Mouse (Mus musculus): ENCODE results near the gene Myo1e. TPM values are rescaled to one million over a fixed set of nuclear protein-coding genes. Genes with fewer than 3 reads are reported as not detected.

Myo1e gene
- total and polyA plus RNA-seq, 3 experiments: 4.2 to 29.3 (median 23.4) TPM

DNA sequence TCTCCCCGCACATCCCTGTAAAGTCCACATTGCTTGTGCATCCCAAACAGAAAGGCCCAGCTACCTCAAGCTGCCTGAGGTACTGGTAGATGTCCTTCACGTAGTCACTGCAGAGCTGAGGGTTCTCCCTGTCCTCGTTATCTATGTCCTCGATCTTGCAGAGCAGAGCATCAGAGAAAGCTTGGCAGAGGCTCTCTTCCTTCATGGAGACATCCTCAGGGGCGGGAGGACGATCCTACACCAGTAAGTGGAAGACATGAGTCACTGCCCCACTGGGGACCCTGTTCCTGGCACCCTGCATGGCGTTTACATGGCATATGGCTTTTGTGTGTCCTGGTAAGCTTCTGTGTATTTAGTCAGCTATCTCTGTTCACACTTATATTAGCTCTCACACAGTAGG, 205.9 kb downstream of the Myo1e start:
- DNase-seq: no peak

DNA sequence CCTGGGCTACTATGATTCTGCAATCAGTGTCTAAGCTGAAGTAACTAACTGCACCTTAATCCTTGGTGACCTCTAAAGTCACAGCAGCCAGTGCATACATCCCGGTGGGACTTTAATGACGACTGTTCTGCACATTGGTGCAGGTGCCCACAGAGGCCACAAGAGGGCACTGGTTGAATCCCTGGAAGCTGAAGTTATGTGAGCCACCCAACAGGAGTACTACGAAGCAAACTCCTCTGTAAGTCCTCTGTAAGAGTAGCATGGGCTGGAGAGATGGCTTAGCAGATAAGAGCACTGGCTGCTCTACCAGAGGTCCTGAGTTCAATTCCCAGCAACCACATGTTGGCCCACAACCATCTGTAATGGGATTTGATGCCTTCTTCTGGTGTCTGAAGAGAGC, 209.3 kb downstream of the Myo1e start:
- no peak for DNase-seq

DNA sequence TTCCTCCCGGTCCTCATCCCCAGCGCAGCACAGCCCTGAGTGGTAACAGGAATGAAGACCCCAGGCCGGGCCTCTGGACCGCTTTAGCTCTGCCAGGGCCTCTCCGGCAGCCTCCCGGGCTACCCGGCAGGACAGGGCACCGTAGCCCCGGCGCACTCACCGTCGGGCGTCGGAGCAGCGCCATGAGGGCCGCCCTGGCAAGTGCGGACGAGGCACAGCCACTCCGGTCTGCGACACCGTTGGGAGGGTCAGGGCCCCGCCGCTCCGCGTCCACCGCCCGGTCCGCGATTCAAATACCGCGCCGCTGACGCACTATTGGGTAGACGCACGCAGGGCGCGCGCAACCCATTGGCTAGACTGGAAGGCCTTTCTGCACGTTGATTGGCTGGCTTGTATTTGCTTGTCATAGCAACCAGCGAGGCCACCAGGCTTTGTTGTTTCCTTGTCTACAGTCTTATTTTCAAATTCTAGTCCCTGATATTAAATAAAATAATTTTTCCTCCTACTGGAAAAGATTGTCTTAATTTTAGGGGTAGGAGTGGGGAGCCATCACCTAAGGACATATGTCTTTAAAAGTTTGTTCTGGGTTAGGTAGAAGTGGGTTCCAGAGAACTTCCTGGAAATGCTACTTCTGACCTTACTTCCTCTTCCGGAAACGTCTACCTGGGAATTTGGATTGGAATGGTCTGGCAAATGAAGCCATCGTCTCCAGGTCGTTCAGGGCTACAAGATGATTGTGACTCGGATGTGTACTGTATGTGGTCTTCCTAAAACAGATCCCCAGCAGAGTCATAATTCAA, 214.3 kb downstream of the Myo1e start, which contains the start of gene Ccnb2:
Gene Ccnb2, minus strand, starts transcription at position 291 of the 800 bp plus-strand sequence.
- peak; percentile 91 for DNase-seq

- DNase-seq: peak; percentile 32
These were observed 215.5 kb downstream of the Myo1e start for GRCm38 (mm10) chr9:70422661-70423060.

- no peak for DNase-seq
These were observed 232.8 kb downstream of the Myo1e start for GRCm38 (mm10) chr9:70439959-70440358.

DNA sequence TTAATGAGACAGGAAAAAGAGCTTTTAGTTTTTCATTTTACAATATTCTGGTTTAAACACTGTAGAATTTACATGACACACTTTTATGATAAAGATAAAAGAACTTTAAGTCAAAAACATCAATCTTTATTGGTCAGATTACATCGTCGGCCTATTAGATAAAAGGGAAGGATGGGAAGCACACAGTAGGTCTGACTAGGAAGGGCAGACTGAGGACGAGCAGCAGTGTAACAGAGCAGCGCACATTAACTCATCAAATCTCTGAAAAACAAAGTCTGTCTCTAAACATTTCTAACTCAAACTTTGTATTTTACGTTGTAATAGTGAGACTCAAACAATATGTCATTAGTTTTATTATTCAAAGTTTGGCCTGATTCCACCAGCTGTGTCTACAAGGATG, 241.9 kb downstream of the Myo1e start:
- DNase-seq: no peak

Small RNA genes lying within 50 kb of the gene (microRNA-seq; reads per million reads assigned to microRNA genes)
- 0 reads per million in 2 experiments for gene Mir5626

Other genes with a start within 250 kb of the Myo1e start
- gene Bnip2, start 217.9 kb upstream of the Myo1e start, total RNA-seq (2021): 100 to 1,000 TPM in 1 of 2 experiments, 10 to 100 TPM in 1; 91.1 to 109 TPM
- gene Bnip2, start 217.9 kb upstream of the Myo1e start, polyA plus RNA-seq (2012; rRNA removed): 17.1 and 20.0 TPM in 2 replicates
- gene Gtf2a2, start 194.8 kb upstream of the Myo1e start, total RNA-seq (2021): 10 to 100 TPM; 63.1 to 70.9 TPM
- gene Gtf2a2, start 194.8 kb upstream of the Myo1e start, polyA plus RNA-seq (2012; rRNA removed): 11.8 and 16.3 TPM in 2 replicates
- gene Gcnt3, start 169.3 kb upstream of the Myo1e start, total RNA-seq (2021): under 1 TPM in 1 of 2 experiments, not detected in 1; 0.07 TPM
- gene Gcnt3, start 169.3 kb upstream of the Myo1e start, polyA plus RNA-seq (2012; rRNA removed): not detected in 2 replicates
- gene Fam81a, start 64.8 kb upstream of the Myo1e start, total RNA-seq (2021): 1 to 10 TPM; 2.0 to 4.3 TPM
- 0.30 and 0.48 TPM in 2 replicates for gene Fam81a, start 64.8 kb upstream of the Myo1e start, polyA plus RNA-seq (2012; rRNA removed)
- 1 to 10 TPM; 1.6 to 3.2 TPM for gene Ccnb2, start 214.2 kb downstream of the Myo1e start, total RNA-seq (2021)
- 0.81 and 1.5 TPM in 2 replicates for gene Ccnb2, start 214.2 kb downstream of the Myo1e start, polyA plus RNA-seq (2012; rRNA removed)